Mouse (Mus musculus): Measurements from ENCODE around the gene 7530416G11Rik. TPM values are rescaled to one million over a fixed set of nuclear protein-coding genes. Genes with fewer than 3 reads are reported as not detected.

Gene 7530416G11Rik
- total RNA-seq (2021), result not detected
- long read RNA-seq, experiment 1, result 0 reads
- long read RNA-seq, experiment 2, result 0 reads

DNA sequence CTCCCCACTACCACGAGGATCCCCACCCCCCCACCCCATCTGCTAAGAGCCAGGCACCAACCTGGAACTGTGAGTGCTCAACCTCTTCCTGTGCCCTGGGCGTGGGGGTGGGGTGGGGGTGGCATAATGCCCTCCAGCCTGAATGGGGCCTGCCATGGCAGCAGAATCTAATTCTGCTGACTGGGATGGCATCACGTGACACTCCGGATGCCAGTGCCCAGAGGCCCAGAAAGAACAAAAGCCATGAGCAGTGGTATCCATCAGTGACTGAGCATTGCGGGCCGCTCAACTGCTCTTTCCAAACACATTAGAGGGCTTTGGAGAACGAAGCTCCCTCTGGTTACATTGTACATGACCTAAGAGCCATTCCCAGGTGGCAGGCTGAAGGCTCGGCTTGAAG lies at the start of gene 7530416G11Rik:
Gene 7530416G11Rik, minus strand, starts transcription at position 101 of the 400 bp plus-strand sequence.
- DNase-seq, result no peak
- intact Hi-C loops (cut with DNase I), result no loop called here

DNA sequence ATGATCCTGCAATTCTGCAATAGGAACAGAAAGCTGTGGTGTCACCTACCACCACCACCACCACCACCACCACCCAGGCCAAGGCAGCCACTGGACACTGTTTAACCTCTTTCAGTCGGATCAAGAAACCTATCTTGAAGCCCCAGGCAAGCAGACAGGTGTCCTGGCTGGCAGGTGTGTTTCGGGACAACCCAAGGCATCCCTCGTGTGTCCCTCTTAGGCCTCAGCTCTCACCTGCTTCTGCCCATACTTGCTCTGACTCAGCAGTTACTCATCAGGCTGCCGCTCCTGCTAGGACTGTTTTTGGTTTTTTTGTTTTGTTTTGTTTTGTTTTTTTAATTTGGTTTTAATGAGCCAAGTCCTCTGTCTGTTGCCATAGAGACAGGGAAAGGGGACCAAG lies 43.5 kb upstream of the 7530416G11Rik start:
- DNase-seq, result no peak
- intact Hi-C loops (cut with DNase I), result no loop called here

DNA sequence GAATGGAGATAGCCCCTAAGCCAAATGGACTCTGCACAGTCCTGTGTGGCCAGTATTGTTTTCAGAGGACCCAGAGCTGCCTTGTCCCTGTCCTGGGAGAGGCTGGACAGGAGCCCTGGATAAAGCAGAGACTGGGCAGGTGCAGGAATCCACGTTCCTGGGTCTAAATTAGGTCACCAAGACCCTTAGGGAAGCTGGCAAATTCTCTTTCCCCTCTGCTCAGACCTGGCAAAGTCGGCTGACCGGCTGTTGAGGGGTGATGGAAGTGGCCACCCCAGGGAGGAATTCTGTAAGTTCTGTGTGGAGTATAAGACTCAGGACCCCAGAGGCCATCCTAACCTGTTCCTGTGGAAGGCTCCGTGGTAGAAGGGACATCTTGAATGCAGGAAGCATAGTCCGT lies 42.3 kb upstream of the 7530416G11Rik start:
- intact Hi-C loops (cut with DNase I), result no loop called here

DNA sequence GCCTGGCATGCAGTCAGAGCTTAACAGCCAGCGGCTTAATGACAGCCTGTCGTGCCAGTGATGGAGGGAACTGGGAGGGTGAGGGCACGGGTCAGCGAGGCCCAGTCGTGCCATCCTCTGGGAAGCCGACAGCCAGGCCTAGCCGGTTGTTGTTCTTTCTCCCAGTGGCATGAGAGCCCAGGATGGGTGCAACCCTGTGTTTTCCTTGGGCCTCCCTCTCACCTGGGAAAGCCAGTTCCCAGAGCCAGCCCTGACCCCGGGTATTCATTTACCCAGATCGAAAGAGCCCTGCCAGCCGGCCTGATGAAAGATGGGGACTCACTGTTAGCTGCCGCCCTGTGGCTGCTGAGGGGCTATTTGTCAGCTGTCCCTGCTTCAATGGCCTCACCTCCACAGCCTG lies 35.1 kb upstream of the 7530416G11Rik start:
- no peak for DNase-seq

More for the DNA sequence above, 42.3 kb upstream of the 7530416G11Rik start:
- no peak for DNase-seq

DNA sequence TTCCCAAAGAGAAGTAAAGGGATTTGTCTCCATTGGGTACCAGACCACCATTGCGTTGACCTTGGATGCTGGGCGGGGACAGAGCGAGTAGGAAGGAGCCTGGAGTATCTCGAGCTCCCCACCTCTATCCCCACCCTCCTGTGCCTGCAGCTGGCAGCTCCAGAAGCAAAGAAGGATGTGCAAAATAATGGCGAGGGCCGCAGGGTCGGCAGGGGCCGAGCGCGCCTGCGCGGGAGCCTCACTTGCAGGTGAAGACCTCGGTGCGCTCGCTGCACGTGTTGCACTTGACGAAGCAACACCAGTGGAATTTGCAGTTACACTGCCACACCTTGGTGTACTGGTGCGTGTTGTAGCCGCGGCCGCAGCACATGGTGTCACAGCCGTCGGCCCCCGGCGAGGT lies 34.1 kb upstream of the 7530416G11Rik start:
- intact Hi-C loops (cut with DNase I), result no loop called here
- DNase-seq, result no peak

More for the DNA sequence above, 35.1 kb upstream of the 7530416G11Rik start:
- intact Hi-C loops (cut with DNase I), result no loop called here

DNA sequence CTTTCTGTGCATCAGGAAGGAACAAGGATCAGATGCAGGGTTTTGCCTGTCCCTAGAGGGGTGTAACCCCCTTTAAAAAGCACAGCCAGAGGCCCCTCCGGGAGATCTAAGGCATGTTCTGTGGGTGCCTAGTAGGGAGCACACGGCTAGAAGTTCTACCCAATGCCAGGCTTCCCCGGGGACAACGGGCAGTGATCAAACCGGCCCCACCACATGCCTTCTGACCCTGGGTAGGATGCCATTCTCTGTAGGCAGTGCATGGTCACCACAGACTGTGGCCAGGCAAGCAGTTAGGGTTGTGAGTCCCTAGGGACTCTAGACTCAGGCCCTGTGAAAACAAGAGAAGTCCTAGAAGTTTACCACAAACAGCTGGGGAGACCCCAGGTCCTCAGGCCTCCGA lies 31.6 kb upstream of the 7530416G11Rik start:
- DNase-seq, result no peak
- intact Hi-C loops (cut with DNase I), result no loop called here

DNA sequence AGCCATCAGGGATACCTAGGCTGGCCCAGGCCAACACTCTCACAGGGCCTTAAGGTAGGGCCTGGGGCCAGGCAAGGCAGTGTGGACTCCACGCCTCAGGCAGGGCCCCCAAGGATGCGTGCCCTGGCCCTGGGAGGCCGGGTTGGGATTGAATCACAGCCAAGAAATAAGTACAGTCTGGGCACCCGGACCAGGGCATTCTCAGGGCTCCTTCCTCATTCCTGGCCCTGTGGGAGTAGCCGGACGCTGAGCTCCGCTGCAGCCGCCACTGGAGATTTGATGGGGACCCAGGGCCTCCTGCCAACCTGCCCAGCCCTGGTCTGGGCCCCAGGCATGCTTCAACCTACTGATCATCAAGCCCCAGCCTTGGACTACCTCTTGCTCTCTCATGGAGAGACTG lies 31.2 kb upstream of the 7530416G11Rik start:
- intact Hi-C loops (cut with DNase I), result no loop called here

DNA sequence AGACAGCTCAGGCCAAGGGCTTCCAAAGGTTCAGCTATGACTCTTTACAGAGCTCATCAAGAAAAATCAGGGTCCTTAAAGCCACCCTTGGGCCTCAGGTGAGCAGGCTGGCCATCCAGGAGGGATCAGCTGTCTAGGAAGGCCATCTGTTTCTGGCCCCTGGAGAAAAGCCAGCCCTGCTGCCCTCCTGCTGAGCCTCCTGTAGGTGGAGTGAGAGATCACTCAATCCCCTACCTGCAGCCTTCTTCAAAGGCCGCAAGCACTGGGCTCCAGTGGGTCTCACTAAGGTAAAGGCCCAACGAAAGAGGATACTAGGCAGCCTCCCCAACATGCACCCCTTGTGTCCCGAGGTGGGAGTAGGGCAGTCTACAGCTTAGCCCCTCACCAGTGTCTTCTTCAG lies 29.0 kb upstream of the 7530416G11Rik start:
- intact Hi-C loops (cut with DNase I), result no loop called here
- no peak for DNase-seq

More for the DNA sequence above, 31.2 kb upstream of the 7530416G11Rik start:
- no peak for DNase-seq

DNA sequence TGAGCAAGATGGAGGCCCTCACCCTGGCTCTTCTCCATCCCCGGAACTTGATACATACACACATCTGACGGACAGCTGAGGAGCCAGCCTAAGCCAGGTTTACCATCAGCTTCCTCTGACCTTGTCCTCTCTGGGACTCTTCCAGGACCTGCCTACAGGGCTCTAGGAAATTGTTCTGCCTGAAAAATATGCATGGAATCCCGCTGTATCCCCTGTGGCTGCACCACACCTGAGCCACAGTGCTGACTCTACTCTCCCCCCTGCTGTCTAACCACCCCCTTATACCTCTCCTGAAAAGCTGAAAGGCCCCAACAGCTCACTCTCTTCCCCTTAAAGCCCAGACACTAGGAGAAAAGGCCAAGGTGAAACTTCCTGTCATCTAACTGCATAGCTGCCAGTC lies 26.9 kb upstream of the 7530416G11Rik start:
- intact Hi-C loops (cut with DNase I), result no loop called here
- DNase-seq, result no peak

DNA sequence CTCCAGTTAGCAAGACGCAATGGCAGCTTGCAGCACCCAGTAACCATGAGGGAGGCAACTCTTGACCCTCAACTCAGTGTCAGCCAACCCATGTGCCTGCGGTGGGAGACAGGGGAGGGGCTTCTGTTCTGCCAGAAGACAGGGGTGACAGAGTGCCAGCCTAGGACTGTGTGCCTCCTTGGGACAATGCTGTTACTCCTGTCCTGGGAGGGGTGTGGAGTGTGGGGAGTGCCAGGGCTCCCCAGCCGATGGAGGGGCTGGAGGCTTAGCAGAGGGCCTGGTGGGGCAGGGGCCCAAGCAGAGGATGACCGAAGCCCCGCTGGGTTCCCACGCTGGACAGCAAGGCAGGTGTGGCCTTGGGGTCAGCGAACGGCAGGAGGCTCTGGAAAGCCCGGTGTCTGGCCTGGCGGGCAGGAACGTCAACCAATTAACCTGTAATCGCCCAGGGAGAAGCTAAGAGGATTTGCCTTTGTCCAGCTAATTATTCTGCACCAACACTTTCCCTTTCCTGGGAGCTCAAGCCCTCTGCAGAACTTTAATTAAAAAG lies 21.4 kb upstream of the 7530416G11Rik start:
- no peak for DNase-seq

DNA sequence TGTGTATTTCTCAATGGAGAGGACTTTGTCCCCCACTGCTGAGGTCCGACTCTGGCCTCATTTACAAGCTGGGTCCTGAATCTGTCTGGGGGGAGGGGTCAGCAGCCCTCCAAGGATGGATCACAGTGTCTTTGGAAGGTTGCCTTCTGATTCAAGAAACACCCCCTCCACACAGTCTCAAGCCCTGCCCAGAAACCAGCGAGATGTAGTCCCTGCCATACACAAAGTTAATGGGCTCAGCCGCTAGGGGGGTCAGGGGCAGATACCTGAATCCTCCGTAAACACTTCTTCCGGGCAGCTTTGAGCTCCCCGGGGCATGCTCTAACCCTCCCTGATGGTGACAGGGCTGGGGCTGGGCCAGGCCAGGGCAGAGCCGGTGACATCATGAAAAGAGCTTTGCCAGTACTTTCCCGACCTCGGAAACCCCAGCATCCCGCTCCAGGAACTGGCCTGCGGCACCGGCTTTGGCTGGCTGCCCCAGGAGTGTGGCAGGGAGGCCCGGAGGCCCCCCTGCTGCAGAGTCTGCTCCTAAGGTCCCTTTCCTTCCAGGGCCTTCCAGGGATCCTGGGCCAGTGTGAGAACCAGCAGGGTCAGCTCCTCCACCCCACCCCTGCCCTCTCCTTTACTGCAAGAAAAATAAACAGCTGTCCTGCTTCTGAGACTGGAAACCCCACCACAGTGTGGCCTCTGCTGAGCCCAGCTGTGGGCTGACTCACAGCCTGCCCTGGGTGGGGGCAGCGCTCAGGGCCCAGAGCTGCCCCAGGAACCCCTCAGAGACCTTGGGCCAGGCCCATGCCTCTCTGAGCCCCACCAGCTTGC lies 20.4 kb upstream of the 7530416G11Rik start:
- intact Hi-C loops (cut with DNase I), result no loop called here

More for the DNA sequence above, 21.4 kb upstream of the 7530416G11Rik start:
- intact Hi-C loops (cut with DNase I), result no loop called here

DNA sequence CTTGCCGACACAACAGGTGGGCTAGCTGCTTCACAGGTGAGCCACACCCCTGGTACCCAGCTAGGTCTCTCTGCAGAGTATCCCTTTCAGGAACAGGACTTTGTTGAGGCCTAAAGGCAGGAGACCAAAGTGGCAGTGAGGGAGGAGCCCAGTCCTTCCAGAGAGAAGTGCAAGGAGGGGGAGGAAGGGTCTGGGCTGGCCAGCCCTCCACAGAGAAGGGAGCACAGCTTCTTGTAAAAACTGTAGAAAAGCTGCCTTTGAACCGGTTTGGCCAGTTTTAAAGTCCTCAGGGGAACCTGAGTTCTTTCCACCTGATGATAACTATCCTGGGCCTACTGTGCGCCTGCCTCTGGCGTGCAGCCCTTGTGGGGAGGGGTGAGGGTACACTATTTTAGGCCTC lies 16.4 kb upstream of the 7530416G11Rik start:
- no peak for DNase-seq
- intact Hi-C loops (cut with DNase I), result no loop called here

More for the DNA sequence above, 20.4 kb upstream of the 7530416G11Rik start:
- peak; percentile 72 to 81 for DNase-seq

DNA sequence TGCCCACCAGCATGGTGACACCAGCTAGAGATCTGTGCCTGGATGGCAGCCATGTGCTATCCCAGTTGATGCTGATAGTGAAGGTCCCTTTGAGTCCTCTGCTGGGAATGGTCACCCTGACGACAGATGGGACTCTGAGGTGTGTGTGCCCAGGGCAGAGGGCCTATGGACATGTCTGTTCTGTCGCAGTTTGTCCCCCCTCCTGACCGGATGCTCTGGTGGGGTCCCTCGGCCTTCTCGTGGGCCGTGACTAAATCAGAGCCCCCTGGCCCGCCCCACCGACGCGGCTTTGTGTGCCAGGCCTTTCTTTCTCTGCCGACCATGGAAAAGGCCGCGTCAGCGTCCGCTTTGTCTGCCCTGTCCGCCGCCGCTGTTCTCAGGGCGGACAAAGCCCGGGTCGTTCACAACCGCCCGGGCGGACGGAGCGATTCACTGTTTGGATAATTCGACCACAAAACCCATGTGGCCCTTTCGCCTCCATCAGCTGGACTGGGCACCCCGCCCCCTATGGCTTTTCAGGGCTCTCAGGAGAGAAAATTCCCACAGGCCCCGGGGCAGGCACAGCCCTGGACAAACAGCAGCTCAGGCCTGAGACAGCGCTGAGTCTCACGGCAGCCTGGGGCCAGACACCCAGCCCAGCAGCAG lies 4.5 kb upstream of the 7530416G11Rik start:
- intact Hi-C loops (cut with DNase I), result no loop called here
- no peak for DNase-seq

DNA sequence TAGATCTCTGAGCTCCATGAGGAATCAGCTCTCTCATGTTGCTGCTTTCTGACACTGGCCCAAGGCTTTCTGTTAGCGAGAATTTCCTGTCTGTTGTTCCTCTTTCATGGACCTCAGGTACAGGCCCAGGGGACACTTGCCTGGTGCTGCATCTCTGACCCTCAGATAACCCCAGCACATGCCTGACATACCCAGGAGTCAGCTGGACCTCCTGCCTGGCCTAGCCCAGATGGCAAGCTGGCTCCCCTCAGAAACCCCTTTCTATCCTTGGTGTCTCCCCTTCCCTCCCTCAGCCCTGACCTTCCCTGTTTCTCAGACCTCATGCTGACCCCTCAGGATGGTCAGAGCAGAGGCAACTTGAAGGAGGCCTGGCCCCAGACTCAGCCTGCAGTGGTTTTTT lies 3.7 kb upstream of the 7530416G11Rik start:
- DNase-seq, result no peak
- intact Hi-C loops (cut with DNase I), result no loop called here

DNA sequence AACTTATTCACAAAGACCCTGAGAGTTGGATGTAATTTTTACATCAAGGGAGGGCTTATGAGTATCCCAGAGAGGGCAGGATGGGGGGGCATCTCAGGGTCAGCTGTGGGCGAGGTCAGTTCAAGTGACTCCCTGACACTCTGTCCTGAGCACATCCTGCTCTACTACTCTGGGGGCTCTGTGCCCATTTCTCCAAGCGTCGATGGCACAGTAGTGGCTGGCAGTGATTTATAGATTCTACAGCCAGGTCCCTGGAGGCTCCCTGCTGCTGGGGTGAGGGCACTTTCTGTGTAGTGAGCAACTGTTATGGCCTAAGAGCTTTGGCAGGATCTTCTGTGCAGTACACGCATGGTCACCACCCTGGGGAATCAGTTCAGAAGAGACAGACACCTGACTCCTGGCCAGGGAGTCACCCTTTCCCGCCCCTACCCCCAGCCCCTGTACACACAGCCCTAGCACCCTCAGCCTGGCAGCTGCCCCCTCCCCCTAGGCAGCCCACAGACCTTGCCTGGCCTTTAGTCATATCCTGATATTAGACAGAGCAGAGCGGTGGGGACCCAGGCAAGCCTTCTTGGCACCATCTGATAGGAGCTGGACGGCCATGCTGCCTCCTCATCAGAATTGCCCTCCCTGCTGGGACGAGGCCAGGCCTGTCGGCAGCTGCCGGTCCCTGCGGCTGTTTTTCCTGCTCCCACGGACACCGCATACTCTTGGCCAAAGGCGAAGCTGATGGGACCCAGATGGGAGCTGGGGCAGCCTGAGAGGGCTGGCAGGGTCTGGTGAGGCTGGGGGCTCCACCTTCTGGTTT lies 2.3 kb upstream of the 7530416G11Rik start:
- peak; percentile 34 to 47 for DNase-seq
- intact Hi-C loops (cut with DNase I), result no loop called here

DNA sequence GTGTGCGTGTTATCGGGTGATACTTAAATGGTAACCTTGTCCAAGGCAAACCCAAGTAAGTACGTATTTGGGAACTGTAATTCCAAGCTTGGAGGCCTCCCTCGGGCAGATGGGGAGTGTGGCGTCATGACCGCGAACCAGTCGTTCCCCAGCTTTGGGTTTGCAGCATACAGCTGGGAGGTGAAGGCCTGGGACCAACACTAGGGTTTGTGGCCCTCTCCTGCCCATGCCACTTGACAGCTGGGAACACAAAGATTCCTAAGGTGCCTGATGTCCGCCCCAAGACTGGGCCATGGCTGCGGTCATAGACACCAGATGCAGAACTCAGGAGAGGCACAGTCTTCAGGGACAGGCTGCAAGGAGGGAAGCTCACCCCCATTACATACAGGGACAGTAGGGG lies 2.8 kb downstream of the 7530416G11Rik start:
- intact Hi-C loops (cut with DNase I), result no loop called here

DNA sequence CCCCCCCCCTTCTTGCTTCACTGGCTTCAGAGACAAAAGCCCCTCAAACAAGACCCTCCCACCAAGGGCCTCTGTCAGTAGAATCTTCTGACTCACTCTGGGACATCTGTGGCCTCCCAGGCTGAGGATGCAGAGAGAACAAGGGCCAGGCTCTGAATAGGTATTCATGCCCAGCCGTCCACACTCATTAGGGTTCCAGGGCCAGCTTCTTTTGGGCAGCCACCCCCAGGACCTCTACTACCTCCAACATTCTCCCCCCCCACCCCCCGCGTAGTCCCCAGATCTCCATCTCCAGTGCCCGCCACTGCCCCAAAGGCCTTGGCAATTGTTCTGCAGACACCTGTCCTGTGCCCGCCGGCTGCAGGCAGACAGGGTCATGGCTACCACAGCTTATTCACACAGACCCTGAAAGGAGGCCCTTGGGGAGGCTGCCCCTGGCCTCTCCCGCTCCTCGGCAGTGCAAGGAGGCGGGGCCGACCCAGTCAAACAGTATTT lies 5.0 kb downstream of the 7530416G11Rik start:
- no peak for DNase-seq
- intact Hi-C loops (cut with DNase I), result no loop called here

More for the DNA sequence above, 2.8 kb downstream of the 7530416G11Rik start:
- no peak for DNase-seq

DNA sequence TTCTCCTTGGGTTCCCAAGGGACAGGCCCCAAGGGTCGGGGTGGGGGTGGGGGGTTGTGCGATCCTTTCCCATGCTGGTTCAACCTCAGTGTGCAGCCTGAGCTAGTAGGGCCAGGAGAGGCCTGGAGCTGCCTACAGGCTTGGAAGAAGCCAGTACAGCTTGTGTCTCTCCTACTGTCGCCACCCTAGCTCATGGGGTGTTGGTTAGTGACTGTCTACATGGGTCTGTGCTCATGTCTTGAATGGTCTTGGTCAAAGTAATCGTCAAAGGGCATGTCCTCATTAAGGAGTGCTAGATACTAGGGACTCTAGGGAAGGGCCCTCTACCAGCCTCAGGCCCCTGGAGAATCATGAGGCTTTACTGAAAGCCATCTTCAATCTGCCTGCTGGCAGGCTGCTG lies 5.5 kb downstream of the 7530416G11Rik start:
- no peak for DNase-seq
- intact Hi-C loops (cut with DNase I), result no loop called here

DNA sequence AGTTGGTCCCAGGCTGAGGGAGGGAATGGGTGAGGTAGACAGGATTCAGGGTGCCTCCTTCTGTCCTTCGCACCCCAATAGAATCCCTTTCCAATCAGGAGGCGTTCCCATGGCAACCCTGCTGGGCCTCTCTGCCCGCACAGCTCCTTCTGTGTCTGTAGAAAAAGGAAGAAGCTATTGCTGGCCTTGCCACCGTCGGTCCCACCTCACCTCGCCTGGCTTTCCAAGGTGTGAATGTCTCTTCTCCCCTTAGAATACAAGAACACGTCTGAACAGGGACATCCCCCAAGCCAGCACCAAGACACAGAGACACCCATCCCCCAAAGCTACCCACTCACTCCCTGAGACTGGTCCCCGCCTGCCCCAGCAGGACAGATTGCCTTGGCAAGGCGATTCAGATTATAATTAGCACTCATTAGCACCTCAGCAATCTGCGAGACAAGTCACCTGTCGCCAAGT lies 8.8 kb downstream of the 7530416G11Rik start:
- no peak for DNase-seq
- intact Hi-C loops (cut with DNase I), result no loop called here

DNA sequence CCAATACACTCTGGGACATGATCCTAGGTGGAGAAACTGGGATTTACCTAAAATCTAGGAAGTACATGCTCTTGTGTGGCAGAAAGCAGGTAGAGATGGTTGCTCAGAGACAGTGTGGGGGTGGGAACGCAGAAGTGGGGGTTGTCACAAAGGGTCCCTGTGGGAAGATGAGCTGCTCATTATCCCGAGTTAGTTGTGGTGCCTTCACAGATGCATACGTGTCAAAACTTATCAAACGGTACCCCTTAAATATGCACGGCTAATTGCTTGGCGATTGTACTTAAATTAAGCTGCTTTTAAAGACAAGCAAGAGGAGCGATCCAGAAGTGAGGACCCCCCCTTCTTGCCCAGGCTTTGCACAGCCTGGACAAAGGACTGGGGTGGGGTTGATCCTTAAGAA lies 13.3 kb downstream of the 7530416G11Rik start:
- DNase-seq, result no peak
- intact Hi-C loops (cut with DNase I), result no loop called here

All from heart, postnatal 14 days (tissue).